Mouse (Mus musculus) A20 (cell line): Measurements from ENCODE around the gene Cdca5.

Experiments
- DNase-seq: peaks from one replicate; pipeline ENCODE4 v3.0.0-alpha.2; 2011; ENCODE audit warnings: low read depth, low spot score

Cdca5 gene

GRCm38 (mm10) chr19:6140678-6141393, 56.1 kb downstream of the Cdca5 start, which contains the start of gene Batf2:
Batf2 (plus strand) TSS chr19:6140983.
- DNase-seq, result peak; percentile 98

DNA sequence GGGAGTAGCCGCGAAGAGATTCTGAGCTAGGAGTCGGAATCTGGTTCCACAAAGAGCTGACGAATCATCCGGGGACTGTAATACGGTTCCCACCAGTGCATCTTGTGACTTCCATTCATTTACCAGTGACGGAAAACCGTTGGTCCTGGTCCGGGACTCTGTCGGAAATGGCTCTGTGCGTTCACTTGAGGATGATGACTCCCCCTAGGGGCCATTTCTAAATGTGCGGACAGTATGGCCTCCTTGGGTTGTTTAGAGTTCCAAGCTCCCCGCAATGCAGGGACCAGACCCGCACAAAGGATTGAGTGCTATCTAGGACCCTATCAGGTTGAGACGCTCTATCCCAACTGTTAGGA, 56.6 kb downstream of the Cdca5 start, which contains the start of gene Arl2:
Gene Arl2, minus strand, starts transcription at position 155 of the 356 bp plus-strand sequence.
- peak; percentile 93 for DNase-seq
